Mouse (Mus musculus) heart, postnatal 0 days (tissue): ENCODE measurements around the gene Trip6. TPM values are rescaled to one million over a fixed set of nuclear protein-coding genes. Genes with fewer than 3 reads are reported as not detected.

ENCODE experiments used
- ATAC-seq: fragments of 200-750 bp; cut with Nextera tagmentation; 2 replicates; pipeline ENCODE4 v1.8.0; 2017; ENCODE audit warnings: low read depth, moderate number of reproducible peaks, moderate library complexity; ENCODE audit not compliant: insufficient read depth
- DNase-seq: peaks from one replicate; pipeline ENCODE4 v3.0.0-alpha.2; 2016; ENCODE audit warnings: low spot score
- H3K27ac ChIP-seq: fragments of 300-500 bp; sonication (generic); 2 replicates; pipeline ENCODE4 v1.5.1; 2014; ENCODE audit warnings: low read depth, mild to moderate bottlenecking
- H3K27me3 ChIP-seq: fragments of 300-500 bp; sonication (generic); 2 replicates; pipeline ENCODE4 v1.6.1; 2014; ENCODE audit warnings: low read length, mixed read lengths; ENCODE audit not compliant: control insufficient read depth, insufficient read depth
- H3K36me3 ChIP-seq: fragments of 300-500 bp; sonication (generic); replicated peaks from 2 replicates; pipeline ENCODE4 v1.6.1; 2014; ENCODE audit warnings: low read length, mixed read lengths; ENCODE audit not compliant: control insufficient read depth, insufficient read depth
- H3K4me1 ChIP-seq: fragments of 300-500 bp; sonication (generic); 2 replicates; pipeline ENCODE4 v1.6.1; 2014; ENCODE audit warnings: antibody characterized with exemption; ENCODE audit not compliant: control insufficient read depth, insufficient read depth
- H3K4me2 ChIP-seq: fragments of 300-500 bp; sonication (generic); 2 replicates; pipeline ENCODE4 v1.6.1; 2014; ENCODE audit warnings: low read depth, mild to moderate bottlenecking, low read length, moderate library complexity
- H3K4me3 ChIP-seq: fragments of 300-500 bp; sonication (generic); 2 replicates; pipeline ENCODE4 v1.5.1; 2014; ENCODE audit warnings: low read depth, low read length
- H3K9ac ChIP-seq: fragments of 300-500 bp; sonication (generic); replicated peaks from 2 replicates; pipeline ENCODE4 v1.6.1; 2014; ENCODE audit warnings: low read depth, low read length, mixed read lengths
- H3K9me3 ChIP-seq: fragments of 300-500 bp; sonication (generic); replicated peaks from 2 replicates; pipeline ENCODE4 v1.6.1; 2016; ENCODE audit warnings: low read length; ENCODE audit not compliant: control insufficient read depth
- CTCF ChIP-seq: IDR thresholded peaks from 2 replicates; pipeline ENCODE4 v1.5.1; 2016; ENCODE audit warnings: antibody characterized with exemption, control low read depth, low read depth
- EP300 ChIP-seq: IDR thresholded peaks from 2 replicates; pipeline ENCODE4 v1.6.1; 2016; ENCODE audit warnings: antibody characterized with exemption, low read depth
- WGBS: fragments of 180-500 bp; shearing (Covaris S2); extraction: QIAGEN DNeasy Blood & Tissue Kit; methylation state at CpG from one replicate; pipeline ENCODE4 v1.1.7; 2014; 5-methylcytosine and 5-hydroxymethylcytosine counted together
- polyA plus RNA-seq: library from polyadenylated mRNA; unstranded; fragments of >200 nt; fragmentation: Nextera tagmentation; extraction: Ambion mirVana; gene quantifications from 2 replicates; pipeline ENCODE4 v1.2.1, GENCODE M21; 2015
- total RNA-seq: library from RNA; depleted of rRNA; stranded (reverse); fragments of >200 nt; gene quantifications from 2 replicates; pipeline ENCODE4 v1.2.3, GENCODE M21; 2014; ENCODE audit warnings: low replicate concordance

Gene Trip6
- total and polyA plus RNA-seq, 2 experiments from 2014 or later, result 28.6 to 44.8 TPM

- Histone ChIP-seq H3K9me3 (no peaks in the 10 kb centered on the region), H3K4me1 (peaks cover 18% of the 10 kb centered on the region), H3K4me2 (peak overlapping the region; percentile 96; the same call in 1 of the 2 replicates), H3K4me3 (no peak overlapping the region; the same call in 1 of the 2 replicates), H3K27ac (peak overlapping the region; percentile 92), H3K9ac (no peak overlapping the region), H3K36me3 (peaks cover 53% of the 10 kb centered on the region), H3K27me3 (peaks cover 12% of the 10 kb centered on the region)
- DNase-seq (no peak), ATAC-seq (no peak)
- 76% methylated on average over 9 of the region's 9 CpGs for WGBS
- TF ChIP-seq EP300 (no peak), CTCF (no peak)
These were observed 18.9 kb downstream of the Trip6 start for GRCm38 (mm10) chr5:137295296-137295695.

GRCm38 (mm10) chr5:137294744-137295093 lies 19.5 kb downstream of the Trip6 start:
- TF ChIP-seq CTCF (no peak), EP300 (no peak)
- H3K4me2 ChIP-seq, result peak overlapping the region; percentile 96
- H3K9ac ChIP-seq, result peak overlapping the region; percentile 54
- peak overlapping the region; percentile 92 for H3K27ac ChIP-seq
- peaks cover 18% of the 10 kb centered on the region for H3K4me1 ChIP-seq
- peak overlapping the region; percentile 61 for H3K4me3 ChIP-seq
- ATAC-seq, result peak; percentile 40
- no peak for DNase-seq
- WGBS, result 12% methylated on average over 18 of the region's 18 CpGs
- peaks cover 18% of the 10 kb centered on the region for H3K27me3 ChIP-seq
- peaks cover 47% of the 10 kb centered on the region for H3K36me3 ChIP-seq
- H3K9me3 ChIP-seq, result no peaks in the 10 kb centered on the region

- peak; percentile 95 for DNase-seq
- under 1% methylated on average over 52 of the region's 52 CpGs for WGBS
These were observed 20.1 kb downstream of the Trip6 start, which contains the start of gene Ufsp1 for GRCm38 (mm10) chr5:137293839-137294743. TSS of gene Ufsp1 (plus strand) at chr5:137294629.

GRCm38 (mm10) chr5:137293282-137293681 lies 20.9 kb downstream of the Trip6 start:
- peak overlapping the region; percentile 96 for H3K4me2 ChIP-seq
- peak overlapping the region; percentile 92 for H3K27ac ChIP-seq
- TF ChIP-seq EP300 (no peak), CTCF (0 out of 2 replicates have a peak, but pooled peaks have one; percentile 4)
- DNase-seq, result peak; percentile 50
- peaks cover 33% of the 10 kb centered on the region for H3K36me3 ChIP-seq
- under 1% methylated on average over 14 of the region's 15 CpGs for WGBS
- H3K4me1 ChIP-seq, result peaks cover 29% of the 10 kb centered on the region
- H3K9me3 ChIP-seq, result no peaks in the 10 kb centered on the region
- H3K4me3 ChIP-seq, result peak overlapping the region; percentile 61
- ATAC-seq, result peak; percentile 24; the same call in 1 of the 2 replicates
- H3K9ac ChIP-seq, result peak overlapping the region; percentile 66
- H3K27me3 ChIP-seq, result peaks cover 27% of the 10 kb centered on the region

More at GRCm38 (mm10) chr5:137293839-137294743, 20.1 kb downstream of the Trip6 start, which contains the start of gene Ufsp1:
- Histone ChIP-seq H3K9ac (peak within 1 kb of the TSS; percentile 66), H3K4me2 (peak within 1 kb of the TSS; percentile 96), H3K4me1 (peaks cover 23% of the 10 kb centered on the region), H3K27ac (peak within 1 kb of the TSS; percentile 92), H3K36me3 (peaks cover 41% of the 10 kb centered on the region), H3K9me3 (no peaks in the 10 kb centered on the region), H3K4me3 (peak within 1 kb of the TSS; percentile 61), H3K27me3 (peaks cover 23% of the 10 kb centered on the region)
- TF ChIP-seq CTCF (no peak), EP300 (no peak)
- ATAC-seq, result peak; percentile 96

GRCm38 (mm10) chr5:137291381-137291926 lies 22.8 kb downstream of the Trip6 start:
- TF ChIP-seq EP300 (no peak), CTCF (no peak)
- Histone ChIP-seq H3K36me3 (peaks cover 15% of the 10 kb centered on the region), H3K27ac (no peak overlapping the region), H3K27me3 (peaks cover 41% of the 10 kb centered on the region), H3K9ac (no peak overlapping the region), H3K4me3 (no peak overlapping the region), H3K9me3 (no peaks in the 10 kb centered on the region), H3K4me1 (peaks cover 34% of the 10 kb centered on the region), H3K4me2 (no peak overlapping the region)
- no peak for ATAC-seq
- 77% methylated on average over 15 of the region's 15 CpGs for WGBS
- no peak for DNase-seq
